Mouse (Mus musculus) Patski (cell line): ENCODE results near the gene Trex1. TPM values are rescaled to one million over a fixed set of nuclear protein-coding genes. Genes with fewer than 3 reads are reported as not detected.

Source experiments
- ATAC-seq: fragments of 100-300 bp; one replicate; pipeline ENCODE4 v1.8.0; 2021
- CTCF ChIA-PET: fragments of 350-600 bp; sonication (Branson Sonifier 250); formaldehyde crosslinking; loops from one replicate; lab custom pipeline; 2022; ENCODE audit warnings: inconsistent platforms; lab: Charles Lee
- POLR2A ChIA-PET: fragments of 350-600 bp; sonication (Branson Sonifier 250); formaldehyde crosslinking; loops from one replicate; lab custom pipeline; 2022; ENCODE audit warnings: antibody characterized with exemption, inconsistent platforms; lab: Charles Lee
- DNase-seq: peaks from one replicate; pipeline ENCODE4 v3.0.0-alpha.2; 2011; ENCODE audit warnings: low read depth, low spot score
- H3K27me3 ChIP-seq: fragments of 371-371 bp; one replicate; pipeline ENCODE4 v1.5.1; 2021
- CTCF ChIP-seq: fragments of 100-300 bp; IDR thresholded peaks from one replicate; pipeline ENCODE4 v1.5.1; 2021
- in situ Hi-C: fragments of 300-500 bp; cut with MboI; formaldehyde crosslinking; loops from 3 replicates; pipeline ENCODE4 v1.11.1; 2018; ENCODE audit warnings: low pct_unique_long_range_greater_than_20kb, mixed read lengths
- polyA plus RNA-seq: library from polyadenylated mRNA; unstranded; gene quantifications from one replicate; pipeline ENCODE4 v1.2.3, GENCODE M21; 2021

Trex1 gene
- polyA plus RNA-seq, 1 experiment from 2014 or later: 18.1 TPM

GRCm38 (mm10) chr9:109097831-109098230 is 38.3 kb upstream of the Trex1 start:
- no peak for TF ChIP-seq CTCF
- ATAC-seq (no peak), DNase-seq (no peak)
- ChIA-PET CTCF (interaction anchor here (1.1 kb wide), 1 partner anchor 9 kb away, joined by 3 read pairs; no protein-coding TSS in a partner anchor), POLR2A (no interaction called here)
- H3K27me3 ChIP-seq: peaks cover 46% of the 10 kb centered on the region
- in situ Hi-C loops: no loop called here

DNA sequence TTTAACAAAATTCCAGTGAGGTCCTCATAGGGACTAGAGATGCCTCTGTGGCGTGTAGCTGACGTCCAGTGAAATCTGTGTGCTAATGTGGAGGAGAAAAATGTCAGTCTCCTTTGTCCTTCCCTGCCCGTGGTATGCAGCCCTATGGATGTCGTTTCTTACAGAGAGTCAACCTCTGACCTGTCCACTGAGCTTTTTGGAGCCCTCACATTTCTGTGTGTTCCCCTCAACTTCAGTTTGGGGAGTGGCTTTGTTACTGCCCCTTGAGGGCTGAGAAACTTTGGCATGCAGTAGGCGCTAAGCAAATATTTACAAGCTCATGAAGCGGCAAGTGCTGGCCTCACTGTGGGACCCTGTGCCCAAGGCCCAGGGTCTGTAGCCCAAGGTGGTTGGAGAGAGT is 37.8 kb upstream of the Trex1 start:
- ATAC-seq (no peak), DNase-seq (no peak)
- ChIA-PET POLR2A (interaction anchor here (1.1 kb wide), 1 partner anchor 9 kb away, joined by 3 read pairs; no protein-coding TSS in a partner anchor), CTCF (interaction anchor here (1.1 kb wide), 1 partner anchor 9 kb away, joined by 3 read pairs; no protein-coding TSS in a partner anchor)
- peaks cover 41% of the 10 kb centered on the region for H3K27me3 ChIP-seq
- in situ Hi-C loops: no loop called here
- TF ChIP-seq CTCF: no peak

DNA sequence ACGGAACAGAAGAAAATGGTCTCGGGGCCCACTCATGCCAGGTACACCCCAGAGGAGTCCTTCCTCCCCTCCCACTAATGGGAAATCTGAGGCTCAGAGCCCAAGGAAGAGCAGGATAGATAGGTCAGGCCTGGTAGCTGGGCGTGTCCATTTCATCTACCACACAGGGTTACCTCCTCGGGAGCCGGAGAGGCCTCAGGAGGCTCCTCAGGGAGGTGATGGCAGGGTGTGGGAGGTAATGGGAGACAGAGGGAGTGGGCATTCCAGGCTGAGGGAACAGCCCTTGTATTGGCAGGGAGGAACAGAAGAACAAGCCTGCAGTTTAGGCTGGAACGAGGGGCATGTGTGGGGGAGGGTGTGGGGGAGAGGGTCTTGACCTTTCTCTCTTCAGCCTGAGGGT is 37.3 kb upstream of the Trex1 start:
- CTCF ChIA-PET: interaction anchor here (1.1 kb wide), 1 partner anchor 8 kb away, joined by 3 read pairs; no protein-coding TSS in a partner anchor
- in situ Hi-C loops: no loop called here
- POLR2A ChIA-PET: interaction anchor here (1.1 kb wide), 1 partner anchor 9 kb away, joined by 3 read pairs; no protein-coding TSS in a partner anchor
- H3K27me3 ChIP-seq: peaks cover 36% of the 10 kb centered on the region
- no peak for TF ChIP-seq CTCF
- DNase-seq (no peak), ATAC-seq (no peak)

GRCm38 (mm10) chr9:109096251-109096661 is 36.7 kb upstream of the Trex1 start:
- peaks cover 36% of the 10 kb centered on the region for H3K27me3 ChIP-seq
- in situ Hi-C loops: no loop called here
- no peak for ATAC-seq
- POLR2A ChIA-PET: interaction anchor here (1.1 kb wide), 1 partner anchor 8 kb away, joined by 3 read pairs; no protein-coding TSS in a partner anchor
- CTCF ChIA-PET: no interaction called here
- no peak for DNase-seq
- TF ChIP-seq CTCF: no peak

DNA sequence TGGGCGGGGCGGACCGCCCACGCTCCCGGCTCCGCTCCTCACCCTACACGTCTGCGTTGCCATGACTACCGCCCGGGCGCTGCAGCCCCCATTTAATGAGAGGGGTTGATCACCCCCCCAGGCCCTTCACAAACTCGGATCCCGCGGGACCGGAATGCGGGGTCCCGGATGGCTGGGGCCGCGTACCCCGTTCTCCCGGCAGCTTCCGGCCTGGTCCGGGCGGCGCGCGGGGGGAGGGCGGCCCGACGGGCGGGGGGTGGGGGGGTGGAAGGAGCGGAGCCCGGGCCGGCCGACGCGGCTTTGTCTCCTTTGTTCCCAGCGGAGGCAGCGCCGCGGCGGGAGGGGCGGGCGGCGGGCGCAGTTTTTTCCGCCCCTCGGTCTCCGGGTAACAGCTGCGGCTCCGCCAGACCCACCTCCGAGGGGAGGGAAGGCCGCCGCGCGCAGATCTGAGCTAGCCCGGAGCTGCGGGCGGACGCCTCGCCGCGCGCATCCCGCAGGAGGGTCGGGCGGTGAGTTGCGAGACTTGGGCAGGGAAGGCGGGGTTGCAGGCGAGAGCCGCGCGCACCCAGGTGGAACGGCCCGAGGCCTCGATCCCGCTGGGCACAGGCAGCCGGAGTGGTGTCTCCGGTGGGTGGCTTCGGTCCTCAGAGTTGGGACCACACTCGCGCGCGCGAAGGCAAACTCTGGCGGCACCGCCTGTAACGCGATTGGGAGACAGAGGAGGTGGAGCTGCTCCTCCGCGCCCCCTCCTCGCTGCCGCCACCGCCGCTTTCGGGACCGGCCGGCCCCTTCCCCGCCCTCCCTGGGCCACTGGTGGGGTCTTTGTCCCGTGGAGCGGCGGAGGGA is 35.8 kb upstream of the Trex1 start, which contains the start of gene Plxnb1:
Gene Plxnb1, plus strand, starts transcription at position 253 of the 846 bp plus-strand sequence.
- DNase-seq: no peak
- POLR2A ChIA-PET: no interaction called here
- in situ Hi-C loops: no loop called here
- H3K27me3 ChIP-seq: peaks cover 29% of the 10 kb centered on the region
- no peak for TF ChIP-seq CTCF
- peak; percentile 11 for ATAC-seq
- CTCF ChIA-PET: no interaction called here

- ATAC-seq (no peak), DNase-seq (no peak)
- ChIA-PET POLR2A (no interaction called here), CTCF (no interaction called here)
- no peak for TF ChIP-seq CTCF
- H3K27me3 ChIP-seq: peaks cover 22% of the 10 kb centered on the region
- in situ Hi-C loops: no loop called here
Measured at GRCm38 (mm10) chr9:109094553-109095136, 35.1 kb upstream of the Trex1 start.

- peaks cover 15% of the 10 kb centered on the region for H3K27me3 ChIP-seq
- ATAC-seq: no peak
Measured at GRCm38 (mm10) chr9:109093786-109094552, 34.4 kb upstream of the Trex1 start.

GRCm38 (mm10) chr9:109092799-109093198 is 33.3 kb upstream of the Trex1 start:
- no peak for DNase-seq
- no peak for TF ChIP-seq CTCF
- ChIA-PET POLR2A (no interaction called here), CTCF (interaction anchor here (7.6 kb wide), 1 partner anchor 29 kb away, joined by 77 read pairs; no protein-coding TSS in a partner anchor)
- peaks cover 13% of the 10 kb centered on the region for H3K27me3 ChIP-seq
- in situ Hi-C loops: no loop called here
- no peak for ATAC-seq

More at GRCm38 (mm10) chr9:109093786-109094552, 34.4 kb upstream of the Trex1 start:
- CTCF ChIA-PET: no interaction called here
- DNase-seq: no peak
- TF ChIP-seq CTCF: no peak
- in situ Hi-C loops: no loop called here
- POLR2A ChIA-PET: no interaction called here

DNA sequence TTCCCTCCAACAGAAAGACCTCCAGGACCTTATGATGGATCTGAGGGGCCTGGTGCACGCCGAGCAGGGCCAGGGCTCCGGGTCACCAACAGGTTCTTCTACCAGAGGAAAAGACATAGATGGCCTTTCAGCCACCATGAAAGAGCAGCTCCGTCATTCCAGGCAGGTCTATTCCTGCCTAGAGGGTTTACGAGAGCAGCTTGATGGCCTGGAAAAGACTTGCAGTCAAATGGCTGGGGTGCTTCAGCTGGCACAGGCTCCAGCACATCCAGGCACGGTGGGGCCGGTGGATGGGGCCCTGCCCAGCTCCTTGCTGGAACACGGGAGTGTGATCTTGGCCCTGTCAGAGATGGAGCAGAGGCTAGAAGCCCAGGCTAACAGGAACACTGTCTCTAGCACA is 32.3 kb upstream of the Trex1 start:
- CTCF ChIA-PET: interaction anchor here (7.6 kb wide), 1 partner anchor 30 kb away, joined by 77 read pairs; no protein-coding TSS in a partner anchor
- no peak for ATAC-seq

GRCm38 (mm10) chr9:109090446-109090845 is 30.9 kb upstream of the Trex1 start:
- POLR2A ChIA-PET: interaction anchor here (1.1 kb wide), 1 partner anchor 9 kb away, joined by 3 read pairs; no protein-coding TSS in a partner anchor
- peaks cover under 1% of the 10 kb centered on the region for H3K27me3 ChIP-seq
- DNase-seq (no peak), ATAC-seq (no peak)
- TF ChIP-seq CTCF: no peak
- in situ Hi-C loops: no loop called here
- CTCF ChIA-PET: interaction anchor here (7.6 kb wide), 1 partner anchor 31 kb away, joined by 77 read pairs; no protein-coding TSS in a partner anchor

More for the DNA sequence above, 32.3 kb upstream of the Trex1 start:
- in situ Hi-C loops: no loop called here
- TF ChIP-seq CTCF: no peak
- H3K27me3 ChIP-seq: peaks cover 12% of the 10 kb centered on the region
- no peak for DNase-seq
- POLR2A ChIA-PET: no interaction called here
